Mouse (Mus musculus): Measurements from ENCODE around the gene Podnl1. TPM values are rescaled to one million over a fixed set of nuclear protein-coding genes. Genes with fewer than 3 reads are reported as not detected.

Gene Podnl1
- total RNA-seq, 2 experiments from 2014 or later, result not detected

Small RNA genes within 50 kb of the gene (microRNA-seq; reads per million reads assigned to microRNA genes)
- 0 reads per million in 2 experiments for gene Gm25110
- gene Mir181c, result 2,692 to 2,705 reads per million in 2 experiments
- gene Mir181d, result 2,377 to 2,977 reads per million in 2 experiments
- gene Mir709, result 0 reads per million in 2 experiments

Other genes with a start within 250 kb of the Podnl1 start
- gene Adgrl1, start 225.9 kb upstream of the Podnl1 start, total RNA-seq (2021), result 100 to 1,000 TPM; 319 to 321 TPM
- under 1 TPM; 0.43 to 0.47 TPM for gene Gm10644, start 170.8 kb upstream of the Podnl1 start, total RNA-seq (2021)
- gene Asf1b, start 170.5 kb upstream of the Podnl1 start, total RNA-seq (2021), result under 1 TPM; 0.32 to 0.48 TPM
- gene Prkaca, start 153.0 kb upstream of the Podnl1 start, total RNA-seq (2021), result 100 to 1,000 TPM; 239 to 256 TPM
- gene Samd1, start 128.3 kb upstream of the Podnl1 start, total RNA-seq (2021), result 10 to 100 TPM; 42.1 to 43.1 TPM
- under 1 TPM; 0.40 to 0.75 TPM for gene 1700067K01Rik, start 124.5 kb upstream of the Podnl1 start, total RNA-seq (2021)
- gene 2210011C24Rik, start 113.8 kb upstream of the Podnl1 start, total RNA-seq (2021), result 1 to 10 TPM in 1 of 2 experiments, under 1 TPM in 1; 0.52 to 1.2 TPM
- 1 to 10 TPM; 2.9 to 4.1 TPM for gene Palm3, start 104.5 kb upstream of the Podnl1 start, total RNA-seq (2021)
- gene Il27ra, start 83.4 kb upstream of the Podnl1 start, total RNA-seq (2021), result 1 to 10 TPM; 2.3 to 2.9 TPM
- gene Rln3, start 81.0 kb upstream of the Podnl1 start, total RNA-seq (2021), result not detected
- 1 to 10 TPM; 4.2 to 4.4 TPM for gene Gm10643, start 60.9 kb upstream of the Podnl1 start, total RNA-seq (2021)
- gene Rfx1, start 59.2 kb upstream of the Podnl1 start, total RNA-seq (2021), result 10 to 100 TPM; 24.0 to 30.9 TPM
- gene Dcaf15, start 21.2 kb upstream of the Podnl1 start, total RNA-seq (2021), result 10 to 100 TPM; 16.7 to 20.9 TPM
- 10 to 100 TPM; 58.3 to 64.6 TPM for gene Cc2d1a, start 21.9 kb downstream of the Podnl1 start, total RNA-seq (2021)
- 1 to 10 TPM; 1.7 to 1.8 TPM for gene 4930432K21Rik, start 22.0 kb downstream of the Podnl1 start, total RNA-seq (2021)
- gene Nanos3, start 59.2 kb downstream of the Podnl1 start, total RNA-seq (2021), result 1 to 10 TPM; 2.2 to 4.9 TPM
- 10 to 100 TPM; 16.8 to 18.1 TPM for gene Zswim4, start 111.1 kb downstream of the Podnl1 start, total RNA-seq (2021)
- gene D8Ertd738e, start 123.7 kb downstream of the Podnl1 start, total RNA-seq (2021), result 100 to 1,000 TPM; 131 to 145 TPM
- gene Mri1, start 131.3 kb downstream of the Podnl1 start, total RNA-seq (2021), result 10 to 100 TPM; 15.1 to 16.2 TPM
- 10 to 100 TPM; 28.4 to 30.9 TPM for gene Ccdc130, start 144.4 kb downstream of the Podnl1 start, total RNA-seq (2021)